Mouse (Mus musculus) adipose tissue, adult 10 weeks (tissue): ENCODE results near the gene Olfr297. TPM values are rescaled to one million over a fixed set of nuclear protein-coding genes. Genes with fewer than 3 reads are reported as not detected.

Experiments used
- polyA plus RNA-seq: library from polyadenylated mRNA; stranded (reverse); fragments of 350-450 nt; fragmentation: Illumina TruSeq; extraction: RNeasy Lipid Tissue Mini Kit (QIAGEN cat#74804); gene quantifications from one replicate; pipeline ENCODE4 v1.2.3, GENCODE M21; 2014; ENCODE audit warnings: low read depth, low replicate concordance

Olfr297 gene
- not detected for polyA plus RNA-seq

GRCm38 (mm10) chr7:86519668-86520067 is at the start of gene Olfr297:
Gene Olfr297, plus strand, starts transcription at chr7:86519968.

GRCm38 (mm10) chr7:86492384-86492783 is 27.4 kb upstream of the Olfr297 start, which contains the start of gene Olfr298:
Gene Olfr298, minus strand, starts transcription at chr7:86492484.

Other genes starting within 250 kb of the Olfr297 start
- gene Olfr310, start 242.8 kb upstream of the Olfr297 start, polyA plus RNA-seq: not detected
- gene Olfr309, start 206.3 kb upstream of the Olfr297 start, polyA plus RNA-seq: not detected
- not detected for gene Olfr308, start 194.3 kb upstream of the Olfr297 start, polyA plus RNA-seq
- gene Olfr307, start 182.4 kb upstream of the Olfr297 start, polyA plus RNA-seq: not detected
- gene Olfr305, start 153.0 kb upstream of the Olfr297 start, polyA plus RNA-seq: not detected
- not detected for gene Olfr304, start 133.3 kb upstream of the Olfr297 start, polyA plus RNA-seq
- not detected for gene Olfr303, start 122.2 kb upstream of the Olfr297 start, polyA plus RNA-seq
- not detected for gene Olfr301, start 116.1 kb upstream of the Olfr297 start, polyA plus RNA-seq
- not detected for gene Olfr299, start 60.0 kb upstream of the Olfr297 start, polyA plus RNA-seq
- not detected for gene Olfr298, start 27.5 kb upstream of the Olfr297 start, polyA plus RNA-seq
- not detected for gene Olfr295, start 63.9 kb downstream of the Olfr297 start, polyA plus RNA-seq
- not detected for gene Olfr294, start 96.7 kb downstream of the Olfr297 start, polyA plus RNA-seq
- not detected for gene Olfr293, start 129.1 kb downstream of the Olfr297 start, polyA plus RNA-seq
- not detected for gene Olfr292, start 168.4 kb downstream of the Olfr297 start, polyA plus RNA-seq